Mouse (Mus musculus) olfactory bulb, adult 2 months (tissue): ENCODE measurements around the gene Gm42417. TPM values are rescaled to one million over a fixed set of nuclear protein-coding genes. Genes with fewer than 3 reads are reported as not detected.

Experiments used
- H3K27ac ChIP-seq: fragments of 200-500 bp; 2 replicates; pipeline ENCODE4 v1.5.1; 2012; ENCODE audit warnings: low read depth, low read length; ENCODE audit not compliant: insufficient read depth
- H3K4me1 ChIP-seq: fragments of 200-500 bp; 2 replicates; pipeline ENCODE4 v1.6.1; 2012; ENCODE audit warnings: low read length; ENCODE audit not compliant: control insufficient read depth, insufficient read depth
- H3K4me3 ChIP-seq: fragments of 200-500 bp; 2 replicates; pipeline ENCODE4 v1.5.1; 2012; ENCODE audit warnings: mild to moderate bottlenecking, low read depth, low read length, moderate library complexity; ENCODE audit not compliant: insufficient read depth
- CTCF ChIP-seq: fragments of 200-500 bp; IDR thresholded peaks from 2 replicates; pipeline ENCODE4 v1.5.1; 2012; ENCODE audit warnings: low read depth, mild to moderate bottlenecking, low read length, moderate library complexity; ENCODE audit not compliant: insufficient read depth
- POLR2A ChIP-seq: fragments of 200-500 bp; IDR thresholded peaks from 2 replicates; pipeline ENCODE4 v1.6.1; 2012; ENCODE audit warnings: mild to moderate bottlenecking, low read depth, low read length, moderate library complexity; ENCODE audit not compliant: insufficient read depth
- WGBS: fragments of 180-500 bp; shearing (Covaris S2); methylation state at CpG from one replicate; pipeline ENCODE4 v1.1.7; 2018; 5-methylcytosine and 5-hydroxymethylcytosine counted together
- polyA plus RNA-seq: library from polyadenylated mRNA; stranded (reverse); fragments of >200 nt; gene quantifications from 2 replicates; pipeline ENCODE4 v1.2.4, GENCODE M21; 2012; ENCODE audit warnings: low replicate concordance; ENCODE audit not compliant: missing spikeins, insufficient read depth, insufficient read length

Gene Gm42417
- polyA plus RNA-seq, 1 experiment, result not detected

DNA sequence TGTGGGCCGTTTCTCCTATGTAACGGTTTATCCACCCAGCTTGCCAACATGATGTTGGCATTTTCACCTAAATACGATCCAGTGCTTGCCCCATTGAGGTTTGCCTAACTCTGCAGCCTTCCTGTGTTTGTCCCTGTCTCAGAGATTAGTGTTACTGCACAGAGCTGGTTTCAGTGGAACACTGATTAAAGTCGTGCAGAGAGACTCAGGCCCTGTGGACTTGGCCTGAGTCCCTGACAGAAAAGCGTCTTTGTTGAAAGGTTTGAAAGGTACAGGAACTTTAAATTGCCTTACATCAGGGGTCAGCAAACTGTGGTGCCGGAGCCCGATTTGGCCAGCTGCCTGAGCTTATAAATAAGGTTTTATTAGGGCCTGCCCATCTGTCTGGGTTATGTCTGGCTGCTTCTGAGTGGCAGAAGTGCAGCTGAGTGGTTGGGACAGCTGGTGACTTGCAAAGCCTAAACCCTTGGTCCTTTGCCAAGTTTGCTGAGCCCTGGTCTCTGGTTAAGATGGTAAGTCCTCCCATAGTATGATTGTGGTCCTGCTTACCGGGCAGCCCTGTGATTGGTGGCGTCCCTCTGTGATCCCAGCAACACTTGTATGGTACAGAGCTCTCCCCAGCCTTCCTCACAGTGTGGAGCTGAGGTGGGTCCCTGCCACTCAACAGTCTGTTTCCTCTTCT, 15.8 kb downstream of the Gm42417 start:
- Histone ChIP-seq H3K4me3 (no peak overlapping the region), H3K27ac (no peak overlapping the region), H3K4me1 (peaks cover 6% of the 10 kb centered on the region; the same call in 1 of the 2 replicates)
- TF ChIP-seq POLR2A, result no peak
- no peak for TF ChIP-seq CTCF
- 50% methylated on average over 9 of the region's 9 CpGs for WGBS

DNA sequence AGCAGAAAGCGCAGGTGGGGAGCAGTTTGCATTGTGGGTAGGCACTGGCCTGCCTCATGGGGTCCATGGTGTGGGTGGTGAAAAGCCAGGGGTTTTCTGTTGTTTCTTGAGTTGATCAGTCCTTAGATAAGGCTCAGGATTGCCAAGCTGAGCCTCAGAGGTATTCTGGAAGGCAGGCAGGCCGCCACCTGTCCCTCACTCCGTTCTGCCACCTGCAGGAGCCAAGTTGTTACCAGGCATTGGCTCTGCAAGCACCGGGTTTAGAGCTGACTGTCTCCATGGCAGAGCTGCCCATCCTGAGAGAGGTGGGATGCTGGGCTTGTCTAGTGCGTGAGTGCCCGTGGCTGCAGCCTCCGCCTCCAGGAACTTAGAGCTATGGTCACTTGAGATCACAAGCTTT, 17.0 kb downstream of the Gm42417 start:
- no peak overlapping the region for H3K4me3 ChIP-seq
- H3K27ac ChIP-seq, result no peak overlapping the region
- H3K4me1 ChIP-seq, result peaks cover 10% of the 10 kb centered on the region
- no peak for TF ChIP-seq CTCF
- TF ChIP-seq POLR2A, result no peak
- 94% methylated on average over 7 of the region's 7 CpGs for WGBS

DNA sequence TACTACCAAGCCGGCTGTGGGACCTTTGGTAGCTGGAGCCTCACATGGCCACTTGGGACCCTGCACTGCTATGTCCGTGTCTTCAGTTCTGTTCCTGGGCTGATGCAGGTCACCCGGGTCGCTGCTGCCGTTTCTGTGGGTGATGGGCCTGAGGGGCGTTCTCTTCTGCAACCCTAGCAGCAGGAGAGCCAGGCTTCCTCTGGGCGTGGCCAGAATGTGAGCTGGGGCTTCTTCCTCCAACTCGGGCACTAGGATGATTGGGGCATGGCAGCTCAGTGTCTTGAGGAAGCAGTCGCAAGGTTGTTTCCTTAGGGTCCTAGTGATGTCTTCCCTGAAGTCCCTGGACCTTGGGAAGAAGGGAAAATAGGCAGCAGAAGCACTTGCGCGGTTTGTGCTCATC, 19.6 kb downstream of the Gm42417 start:
- 87% methylated on average over 11 of the region's 11 CpGs for WGBS
- peaks cover 26% of the 10 kb centered on the region for H3K4me1 ChIP-seq
- no peak overlapping the region for H3K27ac ChIP-seq
- TF ChIP-seq CTCF, result no peak
- no peak for TF ChIP-seq POLR2A
- no peak overlapping the region for H3K4me3 ChIP-seq

DNA sequence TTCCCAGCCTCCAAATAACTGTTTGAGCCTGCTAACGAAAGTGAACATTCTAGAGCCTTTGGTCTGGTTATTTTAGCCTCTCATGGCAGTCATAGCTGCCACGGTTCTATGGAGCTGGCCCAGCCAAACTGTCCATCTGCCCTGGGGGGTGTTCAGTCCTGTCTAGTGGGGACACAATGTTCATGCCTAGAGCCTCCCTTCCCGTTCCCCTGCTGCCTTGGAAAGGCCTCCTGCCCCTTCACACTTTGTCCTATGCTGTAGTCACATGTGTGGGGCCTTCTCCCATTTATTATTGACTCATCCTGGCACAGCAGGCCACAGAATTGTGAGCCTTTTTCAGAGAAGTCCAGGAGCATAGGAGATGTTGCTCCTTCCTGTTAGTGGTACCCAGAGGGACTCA, 21.0 kb downstream of the Gm42417 start:
- no peak for TF ChIP-seq POLR2A
- no peak for TF ChIP-seq CTCF
- Histone ChIP-seq H3K4me1 (peaks cover 31% of the 10 kb centered on the region), H3K27ac (no peak overlapping the region), H3K4me3 (no peak overlapping the region)
- WGBS, result 67% methylated on average over 3 of the region's 3 CpGs

DNA sequence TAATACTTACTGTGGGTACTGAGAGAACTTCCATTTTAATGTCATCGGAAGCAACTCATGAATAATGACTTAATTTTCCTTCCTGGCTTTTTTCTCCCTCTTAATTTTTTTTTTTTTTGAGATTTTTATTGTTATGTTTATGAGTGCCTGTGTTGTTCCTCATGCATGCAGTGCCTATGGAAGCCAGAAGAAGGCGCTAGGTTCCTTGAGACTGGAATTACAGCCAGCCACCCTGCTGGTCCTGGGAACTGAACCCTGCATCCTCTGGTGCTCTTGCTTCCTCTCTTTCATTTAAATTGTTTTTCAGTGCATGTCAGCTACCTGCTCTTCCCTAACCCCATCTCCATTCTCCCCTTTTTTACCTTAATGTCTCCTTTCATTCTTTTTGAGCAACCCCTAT, 25.5 kb downstream of the Gm42417 start:
- 32% methylated on average over 2 of the region's 2 CpGs for WGBS
- H3K27ac ChIP-seq, result no peak overlapping the region
- TF ChIP-seq POLR2A, result no peak
- TF ChIP-seq CTCF, result no peak
- no peak overlapping the region for H3K4me3 ChIP-seq
- peaks cover 27% of the 10 kb centered on the region for H3K4me1 ChIP-seq

DNA sequence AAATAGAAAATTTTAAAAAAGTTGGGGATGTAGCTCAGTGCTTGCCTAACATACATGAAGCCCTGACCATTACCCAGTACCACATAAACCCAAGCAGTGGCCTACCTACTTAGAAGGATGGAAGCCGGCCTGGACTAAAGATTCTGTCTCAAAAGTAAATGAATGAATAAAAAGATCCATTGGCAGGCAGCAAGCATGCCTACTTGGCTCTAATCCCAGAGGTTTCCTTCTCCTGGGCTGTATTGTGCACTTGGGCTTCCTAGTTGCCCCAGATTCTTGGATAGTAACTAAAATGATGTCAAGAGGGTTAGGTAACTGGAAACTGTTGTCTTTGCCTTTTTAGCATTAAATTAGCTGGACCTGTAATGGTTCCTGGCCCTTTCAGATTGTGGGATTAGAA, 25.9 kb downstream of the Gm42417 start:
- Histone ChIP-seq H3K27ac (no peak overlapping the region), H3K4me3 (no peak overlapping the region), H3K4me1 (peaks cover 23% of the 10 kb centered on the region)
- TF ChIP-seq POLR2A (no peak), CTCF (no peak)
- 6% methylated on average over 1 of the region's 1 CpGs for WGBS

DNA sequence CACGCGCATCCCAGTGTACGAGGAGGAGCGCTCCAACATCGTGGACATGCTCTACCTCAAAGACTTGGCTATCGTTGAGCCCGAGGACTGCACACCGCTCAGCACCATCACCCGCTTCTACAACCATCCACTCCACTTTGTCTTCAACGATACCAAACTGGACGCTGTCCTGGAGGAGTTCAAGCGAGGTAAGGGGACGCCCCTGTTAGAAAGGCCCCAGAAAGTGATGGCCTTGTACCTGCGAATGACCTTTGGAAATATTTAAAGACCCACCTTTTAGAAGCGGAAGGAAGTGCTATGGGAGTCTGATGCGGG, 26.3 kb downstream of the Gm42417 start:
- H3K4me3 ChIP-seq, result peak overlapping the region; percentile 78
- H3K27ac ChIP-seq, result no peak overlapping the region
- WGBS, result 3% methylated on average over 16 of the region's 16 CpGs
- peaks cover 20% of the 10 kb centered on the region for H3K4me1 ChIP-seq
- TF ChIP-seq CTCF (no peak), POLR2A (no peak)

DNA sequence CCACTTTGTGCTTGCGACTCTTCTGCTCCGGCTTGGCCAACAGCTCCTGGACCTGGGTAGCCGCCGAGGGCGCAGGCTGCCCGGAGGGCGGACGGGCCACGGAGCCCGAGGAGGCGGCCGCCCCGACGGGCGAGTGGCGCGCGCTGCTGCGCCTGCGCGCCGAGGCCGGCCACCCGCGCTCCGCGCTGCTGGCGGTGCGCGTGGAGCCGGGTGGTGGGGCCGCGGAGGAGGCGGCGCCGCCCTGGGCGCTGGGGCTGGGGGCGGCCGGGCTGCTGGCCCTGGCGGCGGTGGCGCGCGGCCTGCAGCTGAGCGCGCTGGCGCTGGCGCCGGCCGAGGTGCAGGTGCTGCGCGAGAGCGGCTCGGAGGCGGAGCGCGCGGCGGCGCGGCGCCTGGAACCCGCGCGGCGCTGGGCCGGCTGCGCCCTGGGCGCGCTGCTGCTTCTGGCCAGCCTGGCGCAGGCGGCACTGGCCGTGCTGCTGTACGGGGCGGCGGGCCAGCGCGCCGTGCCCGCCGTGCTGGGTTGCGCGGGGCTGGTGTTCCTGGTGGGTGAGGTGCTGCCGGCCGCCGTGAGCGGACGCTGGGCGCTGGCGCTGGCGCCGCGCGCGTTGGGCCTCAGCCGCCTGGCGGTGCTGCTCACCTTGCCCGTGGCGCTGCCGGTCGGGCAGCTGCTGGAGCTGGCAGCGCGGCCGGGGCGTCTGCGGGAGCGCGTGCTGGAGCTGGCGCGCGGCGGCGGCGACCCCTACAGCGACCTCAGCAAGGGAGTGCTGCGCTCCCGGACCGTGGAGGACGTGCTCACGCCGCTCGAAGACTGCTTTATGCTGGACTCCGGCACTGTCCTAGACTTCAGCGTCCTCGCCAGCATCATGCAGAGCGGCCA, 26.9 kb downstream of the Gm42417 start:
- TF ChIP-seq CTCF, result no peak
- TF ChIP-seq POLR2A, result no peak
- 19% methylated on average over 126 of the region's 126 CpGs for WGBS
- H3K27ac ChIP-seq, result peak overlapping the region; percentile 59
- peaks cover 20% of the 10 kb centered on the region for H3K4me1 ChIP-seq
- peak overlapping the region; percentile 78 for H3K4me3 ChIP-seq

DNA sequence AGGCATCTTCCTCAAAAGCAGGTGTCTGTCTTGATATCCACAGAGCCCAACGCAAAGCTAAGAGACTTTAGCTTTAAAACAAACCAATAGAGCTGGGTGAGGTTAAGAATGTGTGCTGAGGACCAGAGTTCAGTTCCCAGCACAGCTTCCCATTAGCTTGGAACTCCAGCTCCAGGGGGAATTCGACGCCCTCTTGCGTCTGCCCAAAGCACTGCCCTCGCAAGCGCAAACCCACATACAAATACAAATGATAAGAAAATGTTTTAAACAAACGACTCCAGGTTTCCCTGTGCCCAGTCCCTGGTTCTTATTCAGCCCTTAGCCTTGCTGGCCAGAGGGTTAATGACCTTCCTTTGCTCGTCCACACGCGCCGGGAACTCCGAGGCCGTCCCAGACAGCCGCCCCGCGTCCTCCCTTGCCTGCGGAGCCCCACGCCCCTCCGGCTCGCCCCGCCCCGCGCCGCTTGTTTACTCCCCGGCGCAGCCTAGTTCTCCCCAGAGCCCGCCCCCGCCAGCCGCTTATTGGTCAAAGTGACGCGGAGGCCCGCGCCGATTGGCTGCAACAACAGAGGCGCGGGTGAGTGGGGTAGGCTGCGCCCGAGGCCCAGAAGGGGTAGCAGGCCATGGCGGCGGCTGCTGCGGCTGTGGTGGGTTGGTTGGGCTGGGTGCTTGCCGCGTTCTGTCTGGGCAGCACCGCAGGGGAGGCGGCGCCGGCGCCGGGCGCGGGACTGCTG, 27.8 kb downstream of the Gm42417 start, which contains the start of gene Cnnm3:
Gene Cnnm3, plus strand, starts transcription at position 579 of the 733 bp plus-strand sequence.
- WGBS, result 2% methylated on average over 51 of the region's 51 CpGs
- Histone ChIP-seq H3K4me3 (peak within 1 kb of the TSS; percentile 78), H3K4me1 (peaks cover 16% of the 10 kb centered on the region), H3K27ac (peak within 1 kb of the TSS; percentile 59)
- TF ChIP-seq POLR2A (peak; percentile 83), CTCF (peak; percentile 36; the same call in 1 of the 2 replicates)
